Mouse (Mus musculus) MEL (cell line): ENCODE measurements around the gene Tob2.

Experiments used
- CHD1 ChIP-seq: IDR thresholded peaks from 2 replicates; pipeline ENCODE4 v1.6.1; 2012; ENCODE audit warnings: low read depth, mild to moderate bottlenecking, inconsistent platforms, low read length, improper control_type of control experiment
- E2F4 ChIP-seq: IDR thresholded peaks from 2 replicates; pipeline ENCODE4 v1.6.1; 2011; ENCODE audit warnings: low read depth, low read length, improper control_type of control experiment, borderline replicate concordance
- EP300 ChIP-seq, 2 experiments: IDR thresholded peaks; 2 replicates each; pipeline ENCODE4 v1.6.1; 2011; ENCODE audit warnings: improper control_type of control experiment in 2 of 2, low read length in 2 of 2, low read depth in 1 of 2, mild to moderate bottlenecking in 1 of 2
- GATA1 ChIP-seq: IDR thresholded peaks from 2 replicates; pipeline ENCODE4 v1.6.1; 2011; ENCODE audit warnings: low read depth, low read length, improper control_type of control experiment
- MAFK ChIP-seq: IDR thresholded peaks from 2 replicates; pipeline ENCODE4 v1.6.1; 2011; ENCODE audit warnings: low read depth, mild to moderate bottlenecking, low read length, improper control_type of control experiment, borderline replicate concordance
- NELFE ChIP-seq: IDR thresholded peaks from 2 replicates; pipeline ENCODE4 v1.6.1; 2011; ENCODE audit warnings: low read depth, low read length, improper control_type of control experiment
- POLR2A ChIP-seq, 2 experiments: IDR thresholded peaks; 2 replicates each; pipeline ENCODE4 v1.6.1; 2011 to 2012; ENCODE audit warnings: low read length in 2 of 2, mild to moderate bottlenecking in 2 of 2, control low read depth in 1 of 2, improper control_type of control experiment in 1 of 2, low read depth in 1 of 2, moderate library complexity in 1 of 2; ENCODE audit not compliant: control insufficient read depth in 1 of 2, insufficient read depth in 1 of 2, poor library complexity in 1 of 2
- POLR2AphosphoS5 ChIP-seq: IDR thresholded peaks from 2 replicates; pipeline ENCODE4 v1.6.1; 2012; ENCODE audit warnings: low read depth, borderline replicate concordance, mild to moderate bottlenecking, inconsistent platforms, low read length, moderate library complexity, mixed read lengths
- SMC3 ChIP-seq: IDR thresholded peaks from 2 replicates; pipeline ENCODE4 v1.6.1; 2011; ENCODE audit warnings: low read depth, low read length, improper control_type of control experiment
- TCF12 ChIP-seq: IDR thresholded peaks from 2 replicates; pipeline ENCODE4 v1.6.1; 2014; ENCODE audit warnings: low read depth, mild to moderate bottlenecking, inconsistent platforms, low read length, improper control_type of control experiment, moderate library complexity
- ZC3H11A ChIP-seq: IDR thresholded peaks from 2 replicates; pipeline ENCODE4 v1.6.1; 2012; ENCODE audit warnings: low read depth, mild to moderate bottlenecking, inconsistent platforms, low read length, improper control_type of control experiment

- no peak for TF ChIP-seq TCF12
- TF ChIP-seq MAFK, result no peak
- no peak for TF ChIP-seq SMC3
- no peak for TF ChIP-seq POLR2A (IDR thresholded peaks at IDR 0.05; ENCODE audit: control insufficient read depth in 1 of 2, insufficient read depth in 1 of 2, low read depth in 1 of 2, low read length in 2 of 2, poor library complexity in 1 of 2)
- TF ChIP-seq CHD1, result no peak
- no peak for TF ChIP-seq NELFE
- no peak for TF ChIP-seq E2F4
- no peak for TF ChIP-seq EP300 (IDR thresholded peaks at IDR 0.05; ENCODE audit: low read depth in 1 of 2, low read length in 2 of 2)
- TF ChIP-seq POLR2AphosphoS5, result no peak
- no peak for TF ChIP-seq GATA1
- no peak for TF ChIP-seq ZC3H11A
Observed at GRCm38 (mm10) chr15:81898751-81899150, 40.2 kb upstream of the Tob2 start.
